Mouse (Mus musculus) hindbrain, postnatal 0 days (tissue): Measurements from ENCODE around the gene Gm13289. TPM values are rescaled to one million over a fixed set of nuclear protein-coding genes. Genes with fewer than 3 reads are reported as not detected.
"Not testable (repeated sequence)": the region's sequence is repeated elsewhere in the genome, so short reads cannot be mapped to it uniquely, and the experiment has no call there.

Experiments used
- ATAC-seq: fragments of 200-750 bp; cut with Nextera tagmentation; 2 replicates; pipeline ENCODE4 v1.8.0; 2017; ENCODE audit warnings: mild to moderate bottlenecking, moderate TSS enrichment, moderate library complexity
- DNase-seq: peaks from one replicate; pipeline ENCODE4 v3.0.0-alpha.2; 2015; ENCODE audit warnings: low spot score
- H3K27ac ChIP-seq: fragments of 300-500 bp; sonication (generic); 2 replicates; pipeline ENCODE4 v1.5.1; 2014; ENCODE audit warnings: mild to moderate bottlenecking
- H3K27me3 ChIP-seq: fragments of 300-500 bp; sonication (generic); 2 replicates; pipeline ENCODE4 v1.6.1; 2014; ENCODE audit warnings: low read length, mixed read lengths; ENCODE audit not compliant: insufficient read depth
- H3K36me3 ChIP-seq: fragments of 300-500 bp; sonication (generic); 2 replicates; pipeline ENCODE4 v1.6.1; 2014; ENCODE audit warnings: low read length, mixed read lengths; ENCODE audit not compliant: insufficient read depth
- H3K4me1 ChIP-seq: fragments of 300-500 bp; sonication (generic); 2 replicates; pipeline ENCODE4 v1.6.1; 2014; ENCODE audit warnings: antibody characterized with exemption, low read length, mixed read lengths; ENCODE audit not compliant: insufficient read depth
- H3K4me2 ChIP-seq: fragments of 300-500 bp; sonication (generic); 2 replicates; pipeline ENCODE4 v1.6.1; 2014; ENCODE audit warnings: low read depth, mild to moderate bottlenecking, low read length, moderate library complexity, mixed read lengths
- H3K4me3 ChIP-seq: fragments of 300-500 bp; sonication (generic); 2 replicates; pipeline ENCODE4 v1.5.1; 2014; ENCODE audit warnings: low read length
- H3K9ac ChIP-seq: fragments of 300-500 bp; sonication (generic); replicated peaks from 2 replicates; pipeline ENCODE4 v1.6.1; 2014; ENCODE audit warnings: mild to moderate bottlenecking, low read length, moderate library complexity, mixed read lengths
- H3K9me3 ChIP-seq: fragments of 300-500 bp; sonication (generic); 2 replicates; pipeline ENCODE4 v1.6.1; 2016; ENCODE audit warnings: low read length, mixed read lengths
- CTCF ChIP-seq: IDR thresholded peaks from 2 replicates; pipeline ENCODE4 v1.5.1; 2016; ENCODE audit warnings: antibody characterized with exemption, control low read depth, low read depth
- WGBS: fragments of 180-500 bp; shearing (Covaris S2); extraction: QIAGEN DNeasy Blood & Tissue Kit; methylation state at CpG from one replicate; pipeline ENCODE4 v1.1.7; 2014; 5-methylcytosine and 5-hydroxymethylcytosine counted together
- polyA plus RNA-seq: library from polyadenylated mRNA; unstranded; fragments of >200 nt; fragmentation: Nextera tagmentation; extraction: Ambion mirVana; gene quantifications from 2 replicates; pipeline ENCODE4 v1.2.1, GENCODE M21; 2015
- total RNA-seq: library from RNA; depleted of rRNA; stranded (reverse); fragments of >200 nt; gene quantifications from 2 replicates; pipeline ENCODE4 v1.2.3, GENCODE M21; 2014

Gene Gm13289
- total and polyA plus RNA-seq, 2 experiments from 2014 or later = not detected

DNA sequence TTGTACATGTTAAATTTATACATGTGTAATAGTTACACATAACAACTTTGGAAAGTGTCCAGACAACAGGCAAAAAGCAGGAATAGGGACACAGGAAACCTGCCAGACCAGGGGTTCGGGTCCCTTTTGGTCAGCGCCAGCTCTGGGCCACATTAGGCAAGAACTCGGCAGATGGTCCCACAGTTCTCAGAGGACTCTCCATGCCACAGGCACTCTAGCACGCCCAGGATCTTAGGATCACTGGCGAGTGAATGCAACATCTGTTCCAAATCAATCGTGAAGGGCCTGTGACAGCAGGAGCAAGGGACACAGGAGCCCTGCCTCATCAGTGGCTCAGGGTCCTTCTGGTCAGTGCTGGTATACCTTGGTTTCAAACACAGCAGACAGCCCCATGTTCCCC, 26.8 kb upstream of the Gm13289 start:
- DNase-seq = no peak
- no peaks in the 10 kb centered on the region for H3K36me3 ChIP-seq
- no peaks in the 10 kb centered on the region for H3K27me3 ChIP-seq
- no peaks in the 10 kb centered on the region for H3K9me3 ChIP-seq
- 63% methylated on average over 6 of the region's 6 CpGs for WGBS
- no peak overlapping the region for H3K27ac ChIP-seq
- TF ChIP-seq CTCF = no peak
- no peak overlapping the region for H3K9ac ChIP-seq
- no peak overlapping the region for H3K4me2 ChIP-seq
- no peaks in the 10 kb centered on the region for H3K4me1 ChIP-seq
- ATAC-seq = no peak
- no peak overlapping the region for H3K4me3 ChIP-seq

- not testable (repeated sequence) for H3K27ac ChIP-seq, H3K9me3 ChIP-seq, H3K9ac ChIP-seq, H3K4me2 ChIP-seq, H3K27me3 ChIP-seq, H3K4me1 ChIP-seq, H3K36me3 ChIP-seq, ATAC-seq, DNase-seq, H3K4me3 ChIP-seq
- 77% methylated on average over 13 of the region's 15 CpGs for WGBS
These were observed 21.8 kb upstream of the Gm13289 start, which contains the start of gene Gm13271 for GRCm38 (mm10) chr4:88754818-88755340. Gene Gm13271 (plus strand): TSS chr4:88754868.

GRCm38 (mm10) chr4:88756581-88757513, 19.9 kb upstream of the Gm13289 start:
- WGBS = 12% methylated on average over 28 of the region's 31 CpGs
- H3K27me3 ChIP-seq, H3K9me3 ChIP-seq, ATAC-seq, H3K4me1 ChIP-seq, H3K36me3 ChIP-seq: not testable (repeated sequence)
- Histone ChIP-seq H3K27ac (peak overlapping the region; percentile 78), H3K4me3 (peak overlapping the region; percentile 41), H3K4me2 (peak overlapping the region; percentile 63), H3K9ac (peak overlapping the region; percentile 37)
- peak; percentile 1 for DNase-seq

DNA sequence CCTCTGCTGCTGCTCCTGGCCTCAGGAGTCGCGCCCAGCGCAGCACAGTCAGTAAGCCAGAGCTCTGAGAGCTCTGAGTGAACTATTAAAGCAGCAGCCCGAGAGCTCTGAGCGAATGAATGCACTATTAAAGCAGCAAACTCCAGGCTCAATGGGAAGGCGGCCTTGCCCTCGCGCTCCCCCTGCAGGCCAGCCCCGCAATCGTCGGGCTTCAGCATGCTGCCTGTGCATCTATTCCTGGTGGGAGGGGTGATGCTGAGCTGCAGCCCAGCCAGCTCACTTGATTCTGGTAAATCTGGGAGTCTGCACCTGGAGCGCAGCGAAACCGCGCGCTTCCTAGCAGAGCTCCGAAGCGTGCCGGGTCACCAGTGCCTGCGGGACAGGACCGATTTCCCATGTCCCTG, 19.1 kb upstream of the Gm13289 start:
- H3K4me1 ChIP-seq, H3K9ac ChIP-seq, H3K27me3 ChIP-seq, H3K9me3 ChIP-seq, H3K36me3 ChIP-seq: not testable (repeated sequence)
- DNase-seq (peak; percentile 92), ATAC-seq (peak; percentile 100)
- Histone ChIP-seq H3K4me3 (peak overlapping the region; percentile 41), H3K4me2 (peak overlapping the region; percentile 63), H3K27ac (peak overlapping the region; percentile 78; the same call in 1 of the 2 replicates)
- peak; percentile 81 for TF ChIP-seq CTCF
- WGBS = 0% methylated on average over 19 of the region's 21 CpGs

DNA sequence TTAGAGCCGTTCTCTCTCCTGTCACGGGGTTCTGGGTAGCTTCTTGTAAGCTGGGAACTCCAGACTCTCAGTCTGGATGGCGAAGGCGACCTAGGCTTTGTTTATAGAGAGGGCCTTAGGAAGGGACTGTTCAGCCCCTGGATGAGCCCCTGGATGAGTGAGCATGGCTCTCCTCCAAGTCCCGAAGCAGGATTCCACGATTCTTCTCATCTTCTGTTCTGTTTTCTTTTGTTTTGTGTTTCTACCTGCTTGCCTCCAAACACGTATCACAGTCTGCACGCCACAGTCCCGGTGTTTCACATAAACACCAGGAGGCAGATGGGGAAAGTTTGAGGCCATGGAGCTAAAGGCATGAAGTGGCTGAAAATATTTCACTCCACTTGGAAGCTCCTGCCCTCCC, 18.0 kb upstream of the Gm13289 start:
- not testable (repeated sequence) for H3K27me3 ChIP-seq, H3K4me2 ChIP-seq, H3K4me1 ChIP-seq, DNase-seq, H3K4me3 ChIP-seq, H3K9me3 ChIP-seq, H3K36me3 ChIP-seq, H3K9ac ChIP-seq, H3K27ac ChIP-seq, ATAC-seq
- 89% methylated on average over 9 of the region's 9 CpGs for WGBS

DNA sequence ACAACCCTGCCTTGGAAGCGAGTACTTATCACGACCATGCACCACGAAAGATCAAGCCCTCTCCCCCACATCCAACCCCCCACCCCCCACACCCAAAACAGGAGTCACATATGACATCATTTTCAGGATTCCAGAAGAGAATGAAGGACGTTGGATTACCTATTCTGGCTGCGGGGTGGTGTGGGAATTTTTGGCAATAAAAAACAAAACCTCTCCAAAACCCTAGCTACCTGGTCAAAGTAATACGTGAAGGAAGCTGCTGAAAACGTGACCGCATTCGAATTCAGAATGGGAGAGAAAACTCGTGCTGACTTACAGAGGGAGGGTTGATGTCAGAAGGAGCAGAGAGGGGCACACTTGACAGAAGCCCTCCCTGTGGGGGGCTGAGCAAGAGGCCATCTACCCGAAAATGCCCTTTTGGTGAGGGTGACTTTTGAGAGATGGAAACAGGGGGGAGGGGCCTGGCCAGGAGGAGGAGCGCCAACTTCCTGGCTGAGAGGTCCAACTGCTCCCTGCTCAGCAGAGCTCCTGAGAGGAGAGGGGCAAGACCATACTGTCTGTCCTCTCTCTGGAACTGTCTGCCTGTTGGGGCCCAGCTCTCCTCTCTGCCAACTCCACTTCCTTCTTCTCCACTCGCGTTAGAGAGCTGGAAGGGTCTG, 17.0 kb upstream of the Gm13289 start, which contains the start of gene Gm13283:
Gm13283 (plus strand) TSS at position 510 of the 659 bp plus-strand sequence.
- H3K4me3 ChIP-seq = peak within 1 kb of the TSS; percentile 25
- H3K27ac ChIP-seq, H3K27me3 ChIP-seq, H3K9me3 ChIP-seq, DNase-seq, H3K36me3 ChIP-seq, H3K9ac ChIP-seq, ATAC-seq, H3K4me1 ChIP-seq: not testable (repeated sequence)
- WGBS = 23% methylated on average over 6 of the region's 14 CpGs
- peak within 1 kb of the TSS; percentile 50 for H3K4me2 ChIP-seq
